Mouse (Mus musculus) spleen, postnatal 10 days (tissue): ENCODE results near the gene Myt1l.
A peak's percentile ranks its signal among the peaks of the same experiment; 100 is the strongest.

ENCODE experiments used
- DNase-seq, 2 experiments: peaks; one replicate each; pipeline ENCODE4 v3.0.0; 2021 to 2022; ENCODE audit warnings: low spot score in 2 of 2

The Myt1l gene

GRCm38 (mm10) chr12:29816761-29817160 is 288.6 kb downstream of the Myt1l start:
- DNase-seq = no peak

- DNase-seq = no peak
These were observed 294.0 kb downstream of the Myt1l start for GRCm38 (mm10) chr12:29822216-29822615.

- no peak for DNase-seq
These were observed 295.7 kb downstream of the Myt1l start for GRCm38 (mm10) chr12:29823766-29824417.

GRCm38 (mm10) chr12:29830571-29830970 is 302.4 kb downstream of the Myt1l start:
- DNase-seq = no peak

- no peak for DNase-seq
These were observed 303.2 kb downstream of the Myt1l start for GRCm38 (mm10) chr12:29831356-29831755.

GRCm38 (mm10) chr12:29837301-29837791 is 309.2 kb downstream of the Myt1l start:
- no peak for DNase-seq

- DNase-seq = no peak
These were observed 310.2 kb downstream of the Myt1l start for GRCm38 (mm10) chr12:29838421-29838820.

- no peak for DNase-seq
These were observed 321.8 kb downstream of the Myt1l start for GRCm38 (mm10) chr12:29849936-29850335.

GRCm38 (mm10) chr12:29854151-29854585 is 326.0 kb downstream of the Myt1l start:
- DNase-seq = no peak

- DNase-seq = peak in 1 of 2 experiments; percentile 39
These were observed 326.8 kb downstream of the Myt1l start for GRCm38 (mm10) chr12:29855007-29855406.

GRCm38 (mm10) chr12:29860986-29861385 is 332.8 kb downstream of the Myt1l start:
- no peak for DNase-seq

GRCm38 (mm10) chr12:29868295-29868694 is 340.1 kb downstream of the Myt1l start:
- DNase-seq = no peak

GRCm38 (mm10) chr12:29868781-29869180 is 340.6 kb downstream of the Myt1l start:
- no peak for DNase-seq

GRCm38 (mm10) chr12:29872156-29872815 is 344.1 kb downstream of the Myt1l start:
- DNase-seq = no peak

GRCm38 (mm10) chr12:29873281-29873772 is 345.1 kb downstream of the Myt1l start:
- DNase-seq = no peak

- no peak for DNase-seq
These were observed 349.8 kb downstream of the Myt1l start for GRCm38 (mm10) chr12:29877977-29878376.

GRCm38 (mm10) chr12:29882871-29883617 is 354.9 kb downstream of the Myt1l start:
- peak in 1 of 2 experiments; percentile 48 for DNase-seq

- no peak for DNase-seq
These were observed 356.2 kb downstream of the Myt1l start for GRCm38 (mm10) chr12:29884376-29884775.

- DNase-seq = peak in 1 of 2 experiments; percentile 27
These were observed 366.5 kb downstream of the Myt1l start for GRCm38 (mm10) chr12:29894669-29895068.

GRCm38 (mm10) chr12:29897533-29898085 is 369.4 kb downstream of the Myt1l start:
- DNase-seq = no peak

GRCm38 (mm10) chr12:29904101-29904874 is 376.1 kb downstream of the Myt1l start:
- no peak for DNase-seq
